8 mouse cellular contexts compared by ENCODE assay signal in the genomic region with DNA sequence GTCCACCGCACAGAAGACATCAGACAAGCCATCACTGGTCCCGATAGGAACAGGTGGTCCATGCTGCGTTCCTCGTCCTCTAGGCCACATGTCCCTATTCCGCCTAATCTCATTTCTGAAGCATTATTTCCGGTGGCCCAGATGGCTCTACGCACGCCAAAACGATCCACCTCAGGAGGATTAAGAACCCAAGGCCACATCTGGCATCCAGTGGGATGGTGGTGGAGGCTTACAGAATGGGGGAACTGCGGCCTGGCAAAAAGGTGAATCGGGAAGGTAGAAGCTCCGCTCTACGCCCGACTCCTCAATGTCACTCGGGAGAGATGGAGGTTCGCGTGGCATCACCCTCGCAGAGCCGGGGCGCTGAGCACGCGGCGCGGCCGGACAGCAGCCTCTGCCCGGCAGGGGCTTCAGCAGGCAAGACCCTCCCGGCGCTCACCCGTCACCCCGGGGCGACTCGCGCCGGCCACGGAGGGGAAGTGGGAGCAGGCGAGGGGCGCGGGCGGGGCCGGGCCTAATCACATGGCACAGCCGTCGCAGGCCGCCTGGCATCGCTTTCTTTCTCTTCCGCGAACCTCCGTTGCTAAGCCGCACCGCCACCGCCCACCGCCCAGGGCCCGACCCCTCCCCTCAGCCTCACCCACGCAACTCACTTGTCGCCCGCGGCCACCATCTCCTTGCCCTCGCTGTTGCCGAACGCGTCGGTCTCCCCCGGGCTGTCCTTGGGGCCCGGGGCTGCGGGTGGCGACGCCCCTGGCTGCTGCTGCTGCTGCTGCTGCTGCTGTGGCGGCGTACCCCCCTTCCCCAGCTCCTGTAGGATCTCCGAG. TPM values are rescaled to one million over a fixed set of nuclear protein-coding genes. Genes with fewer than 3 reads are reported as not detected.
DNase-seq lines count a peak whose midpoint lies in the region; ATAC-seq and TF ChIP-seq lines count a peak whose summit lies in the region.

No protein-coding gene starts in this region.

- no peaks in the 10 kb centered on the region for H3K9me3 ChIP-seq in heart, embryonic 11.5 days (replicated peaks; ENCODE audit: control insufficient read depth, low read length)
- H3K9me3 ChIP-seq in kidney, postnatal 0 days (replicated peaks; ENCODE audit: low read length) = no peaks in the 10 kb centered on the region
- no peaks in the 10 kb centered on the region for H3K9me3 ChIP-seq in liver, embryonic 11.5 days (ENCODE audit: control insufficient read depth, low read length)

- H3K9ac ChIP-seq in heart, embryonic 11.5 days (ENCODE audit: low read depth, low read length) = peak overlapping the region; percentile 95
- peak overlapping the region; percentile 93 for H3K9ac ChIP-seq in kidney, postnatal 0 days (ENCODE audit: low read depth, low read length)
- H3K9ac ChIP-seq in liver, embryonic 11.5 days (ENCODE audit: low read depth, low read length) = peak overlapping the region; percentile 91

- peak overlapping the region; percentile 86 for H3K4me2 ChIP-seq in heart, embryonic 11.5 days
- peak overlapping the region; percentile 81 for H3K4me2 ChIP-seq in kidney, postnatal 0 days (ENCODE audit: low read length)
- peak overlapping the region; percentile 84 for H3K4me2 ChIP-seq in liver, embryonic 11.5 days
- H3K4me2 ChIP-seq in myocyte (ENCODE audit: low read depth) = peak overlapping the region; percentile 82

- ATAC-seq in heart, embryonic 11.5 days (replicated peaks; ENCODE audit: insufficient number of reproducible peaks, low FRiP score, low TSS enrichment) = peak; percentile 17
- ATAC-seq in kidney, postnatal 0 days (replicated peaks; ENCODE audit: low FRiP score, low read depth) = peak; percentile 2
- ATAC-seq in liver, embryonic 11.5 days (replicated peaks; ENCODE audit: low FRiP score) = peak; percentile 48

- H3K4me1 ChIP-seq in bone marrow macrophage, adult 2 months (ENCODE audit: control insufficient read depth, insufficient read depth, low read length) = peaks cover 7% of the 10 kb centered on the region
- peaks cover 3% of the 10 kb centered on the region; the same call in 1 of the 2 replicates for H3K4me1 ChIP-seq in embryonic fibroblast, embryonic 13.5 days (ENCODE audit: control insufficient read depth, insufficient read depth, low read length)
- peaks cover 14% of the 10 kb centered on the region for H3K4me1 ChIP-seq in heart, embryonic 11.5 days (ENCODE audit: control insufficient read depth, insufficient read depth, low read length)
- peaks cover 6% of the 10 kb centered on the region; the same call in 1 of the 2 replicates for H3K4me1 ChIP-seq in kidney, postnatal 0 days (replicated peaks; ENCODE audit: insufficient read depth, low read length)
- peaks cover 3% of the 10 kb centered on the region; the same call in 1 of the 2 replicates for H3K4me1 ChIP-seq in liver, embryonic 11.5 days (replicated peaks; ENCODE audit: control insufficient read depth, insufficient read depth, low read length)

- peaks cover 51% of the 10 kb centered on the region for H3K79me3 ChIP-seq in C2C12 (ENCODE audit: low read depth)

- H3K27me3 ChIP-seq in C2C12 (ENCODE audit: control insufficient read depth, insufficient read depth, insufficient read length) = no peaks in the 10 kb centered on the region
- H3K27me3 ChIP-seq in heart, embryonic 11.5 days (ENCODE audit: control insufficient read depth, insufficient read depth, low read length) = no peaks in the 10 kb centered on the region
- H3K27me3 ChIP-seq in kidney, postnatal 0 days (ENCODE audit: insufficient read depth, low read length) = no peaks in the 10 kb centered on the region
- H3K27me3 ChIP-seq in liver, embryonic 11.5 days (replicated peaks; ENCODE audit: control insufficient read depth, insufficient read depth, low read length) = no peaks in the 10 kb centered on the region; the same call in 1 of the 2 replicates
- no peaks in the 10 kb centered on the region for H3K27me3 ChIP-seq in myocyte (ENCODE audit: control insufficient read depth, insufficient read depth, insufficient read length)

- peak overlapping the region; percentile 66 for H3K27ac ChIP-seq in bone marrow macrophage, adult 2 months (ENCODE audit: insufficient read depth, low read depth, low read length)
- H3K27ac ChIP-seq in embryonic fibroblast, embryonic 13.5 days (ENCODE audit: insufficient read depth, low read length) = peak overlapping the region; percentile 76
- peak overlapping the region; percentile 97 for H3K27ac ChIP-seq in heart, embryonic 11.5 days (ENCODE audit: low read depth, low read length)
- peak overlapping the region; percentile 96 for H3K27ac ChIP-seq in kidney, postnatal 0 days
- H3K27ac ChIP-seq in liver, embryonic 11.5 days (ENCODE audit: low read depth, low read length) = peak overlapping the region; percentile 94

- TF ChIP-seq POLR2A in bone marrow macrophage, adult 2 months (IDR thresholded peaks at IDR 0.05; ENCODE audit: borderline replicate concordance, low read depth, low read length) = no peak
- TF ChIP-seq POLR2A in embryonic fibroblast, embryonic 13.5 days (IDR thresholded peaks at IDR 0.05; ENCODE audit: low read depth, low read length) = peak; percentile 39
- TF ChIP-seq POLR2A in myocyte (IDR thresholded peaks at IDR 0.05; ENCODE audit: insufficient read length, low read depth) = peak; percentile 38

- peaks cover 58% of the 10 kb centered on the region for H3K79me2 ChIP-seq in C2C12 (ENCODE audit: control insufficient read depth, insufficient read depth)
- H3K79me2 ChIP-seq in myocyte (ENCODE audit: control insufficient read depth, insufficient read depth) = peaks cover 51% of the 10 kb centered on the region

- H3K36me3 ChIP-seq in C2C12 (ENCODE audit: control insufficient read depth, insufficient read depth) (no peaks in the 10 kb centered on the region), myocyte (ENCODE audit: control insufficient read depth, insufficient read depth) (no peaks in the 10 kb centered on the region)
- H3K36me3 ChIP-seq in heart, embryonic 11.5 days (ENCODE audit: control insufficient read depth, insufficient read depth, low read length) = no peaks in the 10 kb centered on the region
- H3K36me3 ChIP-seq in kidney, postnatal 0 days (ENCODE audit: insufficient read depth, low read length) = no peaks in the 10 kb centered on the region
- no peaks in the 10 kb centered on the region for H3K36me3 ChIP-seq in liver, embryonic 11.5 days (ENCODE audit: control insufficient read depth, insufficient read depth, low read length)

- no peak for TF ChIP-seq CTCF in C2C12 (IDR thresholded peaks at IDR 0.05; ENCODE audit: control insufficient read depth, insufficient read depth, insufficient read length)
- no peak for TF ChIP-seq CTCF in bone marrow macrophage, adult 2 months (IDR thresholded peaks at IDR 0.05; ENCODE audit: low read depth, low read length)
- no peak for TF ChIP-seq CTCF in embryonic fibroblast, embryonic 13.5 days (IDR thresholded peaks at IDR 0.05; ENCODE audit: borderline replicate concordance, insufficient read depth, low read length)
- TF ChIP-seq CTCF in kidney, postnatal 0 days (IDR thresholded peaks at IDR 0.05; ENCODE audit: low read depth) = no peak

- under 1% methylated on average over 69 of the region's 69 CpGs for WGBS in heart, embryonic 11.5 days (ENCODE audit: insufficient replicate concordance)
- WGBS in kidney, postnatal 0 days = under 1% methylated on average over 56 of the region's 69 CpGs
- whole genome bisulfite sequencing in liver, embryonic 11.5 days = under 1% methylated on average over 59 of the region's 69 CpGs

- DNase-seq in kidney, postnatal 0 days (ENCODE audit: low spot score) = peak; percentile 57
- peak; percentile 86 for DNase-seq in liver, embryonic 11.5 days (ENCODE audit: low spot score)
- peak; percentile 73 to 88 for DNase-seq in spleen, postnatal 4 days (ENCODE audit: low spot score in 2 of 2)

- peak overlapping the region; percentile 98 for H3ac ChIP-seq in C2C12 (ENCODE audit: control insufficient read depth, insufficient read length, low read depth)
- H3ac ChIP-seq in myocyte (ENCODE audit: control insufficient read depth, insufficient read length) = peak overlapping the region; percentile 87

- peak overlapping the region; percentile 78 for H3K4me3 ChIP-seq in C2C12 (ENCODE audit: insufficient read depth, poor library complexity, severe bottlenecking)
- H3K4me3 ChIP-seq in bone marrow macrophage, adult 2 months (ENCODE audit: insufficient read depth, low read length) = peak overlapping the region; percentile 68
- peak overlapping the region; percentile 79 for H3K4me3 ChIP-seq in embryonic fibroblast, embryonic 13.5 days (ENCODE audit: insufficient read depth, low read length)
- H3K4me3 ChIP-seq in heart, embryonic 11.5 days (ENCODE audit: low read depth, low read length) = peak overlapping the region; percentile 99
- peak overlapping the region; percentile 98 for H3K4me3 ChIP-seq in kidney, postnatal 0 days (replicated peaks; ENCODE audit: low read depth, low read length)
- peak overlapping the region; percentile 98 for H3K4me3 ChIP-seq in liver, embryonic 11.5 days (ENCODE audit: low read depth, low read length)
- peak overlapping the region; percentile 53 for H3K4me3 ChIP-seq in myocyte

TF ChIP-seq in C2C12, 6 proteins besides CTCF, POLR2A, EP300 and RAD21:
- TF ChIP-seq CEBPB (IDR thresholded peaks at IDR 0.05; ENCODE audit: low read depth) = no peak
- TF ChIP-seq MAX (IDR thresholded peaks at IDR 0.05) = peak; percentile 30
- no peak for TF ChIP-seq USF1 (IDR thresholded peaks at IDR 0.05; ENCODE audit: low read depth)

TF ChIP-seq in myocyte, 11 proteins besides CTCF, POLR2A, EP300 and RAD21 (continues in another document):
- TF ChIP-seq E2F4 (IDR thresholded peaks at IDR 0.05; ENCODE audit: insufficient read depth) = no peak
- TF ChIP-seq SRF (IDR thresholded peaks at IDR 0.05; ENCODE audit: control insufficient read depth, insufficient read length, low read depth) = no peak
- peak; percentile 43 for TF ChIP-seq USF1 (IDR thresholded peaks at IDR 0.05; ENCODE audit: low read depth)
- TF ChIP-seq MAX (IDR thresholded peaks at IDR 0.05; ENCODE audit: low read depth) = no peak
- no peak for TF ChIP-seq TCF12 (IDR thresholded peaks at IDR 0.05; ENCODE audit: insufficient read depth, poor library complexity, severe bottlenecking)
- TF ChIP-seq MYOG (IDR thresholded peaks at IDR 0.05; ENCODE audit: control insufficient read depth in 1 of 3, insufficient read depth in 1 of 3, insufficient read length in 2 of 3, low read depth in 2 of 3) = peak in 1 of 3 experiments; percentile 24
- TF ChIP-seq REST (IDR thresholded peaks at IDR 0.05; ENCODE audit: insufficient read depth, insufficient read length) = no peak
- TF ChIP-seq POLR2AphosphoS2 (IDR thresholded peaks at IDR 0.05; ENCODE audit: insufficient read length, low read depth) = no peak

RNA-seq across cellular contexts. Expression of gene Gls, which starts 0.9 kb away (rescaled TPM):
- polyA plus RNA-seq in C2C12 (2012; fragmentation: generic; extraction: Trizol) (22.0 TPM), myocyte (2012; fragmentation: generic; extraction: Trizol) (15.1 TPM)
- 79.5 and 89.5 TPM in 2 replicates for polyA plus RNA-seq in bone marrow macrophage, adult 2 months (2012; ENCODE audit: insufficient read depth, insufficient read length, missing spikeins)
- 225 and 232 TPM in 2 replicates for polyA plus RNA-seq in embryonic fibroblast, embryonic 13.5 days (2011; ENCODE audit: insufficient read length, low read depth, missing spikeins)
- polyA plus RNA-seq in heart, embryonic 11.5 days (2014; fragmentation: Nextera tagmentation; extraction: Ambion mirVana) = 33.0 and 36.0 TPM in 2 replicates
- polyA plus RNA-seq in kidney, postnatal 0 days (2015; fragmentation: Nextera tagmentation; extraction: Ambion mirVana) = 32.0 TPM in 2 replicates
- 23.6 and 24.3 TPM in 2 replicates for polyA plus RNA-seq in liver, embryonic 11.5 days (2014; fragmentation: Nextera tagmentation; extraction: Ambion mirVana)

Comparison
In these comparisons a context has a peak if more than half of its experiments do, and no peak if none do; other contexts are left out.
1. Peak in every context shown above with its lines: DNase-seq, ATAC-seq, H3K4me3 ChIP-seq and H3K27ac ChIP-seq.